Mouse (Mus musculus) hindbrain, embryonic 13.5 days (tissue): Measurements from ENCODE around the gene Slc38a9. TPM values are rescaled to one million over a fixed set of nuclear protein-coding genes. Genes with fewer than 3 reads are reported as not detected.
"Not testable (repeated sequence)": the region's sequence is repeated elsewhere in the genome, so short reads cannot be mapped to it uniquely, and the experiment has no call there.

Experiments
- ATAC-seq: fragments of 200-750 bp; cut with Nextera tagmentation; 2 replicates; pipeline ENCODE4 v1.8.0; 2017; ENCODE audit warnings: moderate TSS enrichment; ENCODE audit not compliant: low FRiP score
- H3K27ac ChIP-seq: fragments of 300-500 bp; sonication (generic); 2 replicates; pipeline ENCODE4 v1.5.1; 2015; ENCODE audit warnings: inconsistent platforms, mild to moderate bottlenecking, moderate library complexity
- H3K27me3 ChIP-seq: fragments of 300-500 bp; sonication (generic); 2 replicates; pipeline ENCODE4 v1.6.1; 2015; ENCODE audit warnings: mild to moderate bottlenecking, inconsistent platforms
- H3K36me3 ChIP-seq: fragments of 300-500 bp; sonication (generic); 2 replicates; pipeline ENCODE4 v1.6.1; 2015; ENCODE audit warnings: mild to moderate bottlenecking, inconsistent platforms
- H3K4me1 ChIP-seq: fragments of 300-500 bp; sonication (generic); replicated peaks from 2 replicates; pipeline ENCODE4 v1.6.1; 2015; ENCODE audit warnings: inconsistent platforms
- H3K4me2 ChIP-seq: fragments of 300-500 bp; sonication (generic); 2 replicates; pipeline ENCODE4 v1.6.1; 2015; ENCODE audit warnings: inconsistent platforms, mild to moderate bottlenecking, moderate library complexity
- H3K4me3 ChIP-seq: fragments of 300-500 bp; sonication (generic); 2 replicates; pipeline ENCODE4 v1.5.1; 2015; ENCODE audit warnings: mild to moderate bottlenecking, inconsistent platforms
- H3K9ac ChIP-seq: fragments of 300-500 bp; sonication (generic); 2 replicates; pipeline ENCODE4 v1.6.1; 2015; ENCODE audit warnings: mild to moderate bottlenecking, inconsistent platforms
- H3K9me3 ChIP-seq: fragments of 300-500 bp; sonication (generic); 2 replicates; pipeline ENCODE4 v1.6.1; 2016; ENCODE audit warnings: inconsistent platforms
- WGBS: fragments of 180-500 bp; shearing (Covaris S2); methylation state at CpG from one replicate; pipeline ENCODE4 v1.1.7; 2015; 5-methylcytosine and 5-hydroxymethylcytosine counted together
- polyA plus RNA-seq: library from polyadenylated mRNA; unstranded; fragments of >200 nt; fragmentation: Nextera tagmentation; extraction: Ambion mirVana; gene quantifications from 2 replicates; pipeline ENCODE4 v1.2.1, GENCODE M21; 2015

Gene Slc38a9
- polyA plus RNA-seq, 1 experiment from 2014 or later = 26.6 TPM

DNA sequence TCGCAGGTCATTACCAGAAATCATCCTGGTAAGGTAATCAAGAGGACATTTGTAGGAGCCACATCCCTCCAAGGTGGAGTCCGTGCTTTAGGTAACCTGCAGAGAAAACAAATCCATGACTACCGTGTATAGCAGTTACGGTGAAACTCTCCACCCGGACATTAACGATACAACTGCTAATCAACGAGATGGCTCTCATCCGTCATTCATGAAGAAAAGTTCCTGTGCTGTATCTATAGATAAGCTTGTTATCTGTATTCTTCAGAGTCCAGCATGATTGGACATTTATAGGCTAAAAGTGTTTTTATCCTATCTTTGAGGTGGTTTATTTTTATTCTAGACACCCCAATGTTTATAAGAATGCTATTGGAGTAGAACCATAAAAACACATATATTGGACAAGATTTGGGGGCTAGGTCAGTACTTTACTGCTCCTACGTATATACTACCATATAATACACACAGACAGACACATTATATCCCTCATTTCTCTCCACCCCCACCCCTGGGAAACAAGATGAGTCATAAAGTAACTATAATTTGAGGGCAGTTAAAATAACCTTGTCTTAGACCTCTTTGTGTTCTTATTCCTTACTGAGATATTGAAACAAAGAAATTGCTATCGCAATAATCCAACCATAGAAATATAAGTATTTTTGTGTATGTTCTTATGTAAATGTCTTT is 32.5 kb downstream of the Slc38a9 start:
- H3K27ac ChIP-seq = no peak overlapping the region
- H3K4me3 ChIP-seq = no peak overlapping the region
- H3K4me2 ChIP-seq = no peak overlapping the region
- H3K9ac ChIP-seq = no peak overlapping the region
- 93% methylated on average over 10 of the region's 10 CpGs for WGBS
- no peaks in the 10 kb centered on the region for H3K9me3 ChIP-seq
- no peaks in the 10 kb centered on the region for H3K4me1 ChIP-seq
- peaks cover 24% of the 10 kb centered on the region for H3K36me3 ChIP-seq
- no peak for ATAC-seq
- H3K27me3 ChIP-seq = no peaks in the 10 kb centered on the region

DNA sequence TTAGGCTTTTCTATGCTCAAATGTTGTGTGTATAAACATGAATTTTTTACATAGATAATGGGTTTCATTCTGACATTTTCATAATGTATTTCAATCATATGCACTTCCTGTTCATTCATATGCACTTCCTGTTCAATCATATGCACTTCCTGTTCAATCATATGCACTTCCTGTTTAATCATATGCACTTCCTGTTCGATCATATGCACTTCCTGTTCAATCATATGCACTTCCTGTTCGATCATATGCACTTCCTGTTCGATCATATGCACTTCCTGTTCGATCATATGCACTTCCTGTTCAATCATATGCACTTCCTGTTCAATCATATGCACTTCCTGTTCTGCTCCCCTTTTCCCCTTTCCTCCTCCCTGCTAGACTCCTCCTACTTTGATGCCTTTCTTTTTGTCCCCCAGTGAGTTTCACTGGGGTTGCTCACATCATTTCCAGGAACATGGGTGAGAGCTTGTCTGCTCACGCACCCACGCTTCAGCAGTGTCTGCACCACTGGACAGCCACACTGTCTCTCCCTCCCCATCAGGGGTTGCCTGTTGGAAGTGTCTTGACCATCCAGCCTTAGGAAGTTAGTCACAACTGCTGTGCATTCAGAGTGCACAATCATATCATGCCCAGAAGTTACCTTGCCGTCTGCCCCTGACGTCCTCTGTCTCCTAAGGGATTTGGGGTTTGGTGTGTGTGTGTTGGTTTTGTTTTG is 35.1 kb downstream of the Slc38a9 start:
- H3K4me3 ChIP-seq = no peak overlapping the region
- H3K4me2 ChIP-seq = no peak overlapping the region
- H3K36me3 ChIP-seq = peaks cover 42% of the 10 kb centered on the region
- ATAC-seq = peak; percentile 63; the same call in 1 of the 2 replicates
- WGBS = 96% methylated on average over 8 of the region's 8 CpGs
- H3K27ac ChIP-seq = no peak overlapping the region
- no peaks in the 10 kb centered on the region for H3K27me3 ChIP-seq
- H3K9ac ChIP-seq = no peak overlapping the region
- H3K9me3 ChIP-seq = no peaks in the 10 kb centered on the region
- H3K4me1 ChIP-seq = no peaks in the 10 kb centered on the region

DNA sequence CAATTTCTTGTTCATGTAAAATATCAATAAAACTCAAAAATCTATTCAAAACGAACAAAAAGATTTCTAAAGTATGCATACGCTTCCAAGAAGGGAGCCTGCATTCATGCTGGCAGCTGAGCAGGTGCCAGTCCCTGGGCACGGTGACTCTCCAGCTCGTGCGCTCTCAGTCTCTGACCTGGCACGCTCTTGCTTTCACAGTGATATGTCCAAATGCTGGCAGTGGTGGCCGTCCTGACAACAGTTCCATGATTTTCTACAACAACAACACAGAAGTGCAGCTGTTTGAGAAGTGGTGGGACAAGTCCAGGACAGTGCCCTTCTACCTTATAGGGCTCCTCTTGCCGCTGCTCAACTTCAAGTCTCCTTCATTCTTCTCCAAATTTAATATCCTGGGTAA is 40.7 kb downstream of the Slc38a9 start:
- Histone ChIP-seq H3K4me1 (no peaks in the 10 kb centered on the region), H3K36me3 (peaks cover 57% of the 10 kb centered on the region), H3K4me2 (no peak overlapping the region), H3K9ac (no peak overlapping the region), H3K27ac (no peak overlapping the region), H3K27me3 (no peaks in the 10 kb centered on the region), H3K4me3 (no peak overlapping the region), H3K9me3 (no peaks in the 10 kb centered on the region)
- 90% methylated on average over 8 of the region's 8 CpGs for WGBS
- ATAC-seq = no peak

DNA sequence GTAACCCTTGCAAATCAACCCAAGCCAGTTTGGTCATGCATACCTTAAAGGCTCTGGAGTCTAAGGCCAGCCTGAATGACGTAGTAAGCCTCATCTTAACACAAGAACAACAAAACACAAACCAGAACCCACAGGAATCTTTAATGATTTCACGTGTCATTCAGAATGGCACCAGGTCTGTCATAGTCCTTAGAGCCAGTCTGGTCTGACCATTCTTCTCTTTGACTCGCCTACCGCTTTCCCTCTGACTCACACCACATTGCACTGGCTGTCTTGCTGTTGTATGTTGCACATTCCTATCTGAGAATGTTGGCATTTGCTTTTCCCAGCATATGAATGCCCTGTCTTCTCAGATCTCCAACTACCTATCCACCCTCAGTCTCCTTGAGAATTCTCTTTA is 45.8 kb downstream of the Slc38a9 start:
- Histone ChIP-seq H3K27me3 (no peaks in the 10 kb centered on the region), H3K4me1 (no peaks in the 10 kb centered on the region), H3K9ac (no peak overlapping the region), H3K4me2 (no peak overlapping the region), H3K9me3 (no peaks in the 10 kb centered on the region), H3K4me3 (no peak overlapping the region), H3K36me3 (peaks cover 40% of the 10 kb centered on the region), H3K27ac (no peak overlapping the region)
- 95% methylated on average over 4 of the region's 4 CpGs for WGBS
- ATAC-seq = no peak

DNA sequence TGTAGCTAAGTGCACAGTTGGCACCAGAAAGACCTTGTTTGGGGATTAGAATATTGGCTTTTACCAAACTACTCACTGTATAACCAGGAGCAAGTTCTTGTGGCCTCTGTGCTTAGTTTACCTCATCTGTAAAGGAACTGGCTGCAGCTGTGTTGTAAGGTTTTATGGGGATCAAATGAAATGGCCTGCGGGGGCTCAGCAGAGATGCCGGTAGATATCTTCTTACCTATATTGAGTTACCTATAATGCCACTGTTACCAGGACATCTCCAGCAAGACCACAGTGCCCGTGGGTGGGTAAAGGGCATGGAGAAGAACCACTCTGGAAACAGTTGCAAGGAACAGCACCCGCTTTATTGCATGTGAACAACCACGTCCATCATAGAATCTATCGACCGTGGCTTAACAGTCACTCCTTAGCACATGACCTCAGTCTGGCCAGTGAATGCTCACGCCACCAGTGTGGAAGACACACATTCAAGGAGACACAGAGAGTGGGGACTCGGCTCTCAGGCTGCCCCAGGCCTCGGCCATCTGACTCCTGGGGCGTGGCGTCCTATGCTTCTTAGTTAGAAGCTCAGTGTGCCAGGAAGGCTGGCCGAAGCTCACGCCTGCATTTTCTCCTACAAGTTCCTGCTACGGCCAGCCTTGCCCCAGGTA is 59.7 kb downstream of the Slc38a9 start:
- peaks cover 25% of the 10 kb centered on the region for H3K36me3 ChIP-seq
- H3K27me3 ChIP-seq = no peaks in the 10 kb centered on the region
- H3K27ac ChIP-seq = no peak overlapping the region
- no peak overlapping the region for H3K4me2 ChIP-seq
- no peak overlapping the region for H3K9ac ChIP-seq
- H3K4me1 ChIP-seq = peaks cover 3% of the 10 kb centered on the region; the same call in 1 of the 2 replicates
- no peak overlapping the region for H3K4me3 ChIP-seq
- ATAC-seq = no peak
- WGBS = 95% methylated on average over 15 of the region's 15 CpGs
- no peaks in the 10 kb centered on the region for H3K9me3 ChIP-seq

DNA sequence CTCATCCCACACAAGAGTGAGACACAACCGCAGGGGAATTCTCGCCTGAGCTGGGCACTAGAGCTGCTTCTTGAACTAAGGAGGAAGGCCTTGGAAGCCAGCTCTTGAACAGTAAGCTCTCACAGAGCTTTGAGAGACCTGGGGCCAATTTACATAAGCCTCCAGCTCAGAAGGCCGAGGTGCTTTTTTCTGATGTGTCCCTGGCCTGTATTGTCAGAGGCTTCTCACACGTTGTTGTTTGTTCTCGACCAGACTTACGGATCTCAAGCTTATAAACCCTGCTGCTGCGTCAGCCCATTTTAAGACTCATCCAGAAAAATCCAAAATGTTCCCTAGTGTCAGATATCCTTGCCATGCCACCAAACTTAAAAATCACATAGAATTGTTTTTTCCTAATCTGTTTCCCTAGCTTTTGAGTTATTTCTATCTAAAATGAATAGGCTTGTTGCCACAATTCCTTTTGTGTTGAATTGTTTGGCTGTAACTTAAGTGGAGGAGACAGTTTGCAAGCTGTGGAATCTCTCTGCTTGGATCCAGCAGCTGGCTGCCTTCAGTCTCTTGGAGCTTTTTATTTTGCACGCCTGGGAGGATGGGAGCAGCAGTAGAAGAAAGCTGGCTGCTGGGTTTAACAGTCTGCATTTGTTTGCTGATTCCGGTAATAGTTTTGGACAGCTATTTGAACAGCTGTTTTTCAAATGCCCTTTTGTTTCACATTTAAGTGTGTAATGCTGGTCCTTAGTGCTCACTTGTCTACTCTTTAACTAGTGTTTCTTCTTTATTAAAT is 61.6 kb downstream of the Slc38a9 start:
- Histone ChIP-seq H3K9me3 (no peaks in the 10 kb centered on the region), H3K4me2 (no peak overlapping the region), H3K9ac (no peak overlapping the region), H3K27me3 (no peaks in the 10 kb centered on the region), H3K4me1 (peaks cover 3% of the 10 kb centered on the region; the same call in 1 of the 2 replicates), H3K27ac (no peak overlapping the region), H3K4me3 (no peak overlapping the region), H3K36me3 (peaks cover 32% of the 10 kb centered on the region)
- 40% methylated on average over 9 of the region's 9 CpGs for WGBS
- ATAC-seq = no peak

DNA sequence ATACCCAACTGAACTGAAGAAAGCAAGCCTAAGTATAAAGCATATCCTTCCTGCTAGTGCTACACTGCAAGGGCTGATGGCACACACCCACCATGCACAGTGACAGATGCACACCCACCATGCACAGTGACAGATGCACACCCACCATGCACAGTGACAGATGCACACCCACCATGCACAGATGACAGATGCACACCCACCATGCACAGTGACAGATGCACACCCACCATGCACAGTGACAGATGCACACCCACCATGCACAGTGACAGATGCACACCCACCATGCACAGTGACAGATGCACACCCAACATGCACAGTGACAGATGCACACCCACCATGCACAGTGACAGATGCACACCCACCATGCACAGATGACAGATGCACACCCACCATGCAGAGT is 63.7 kb downstream of the Slc38a9 start:
- not testable (repeated sequence) for H3K4me1 ChIP-seq, H3K4me2 ChIP-seq, H3K27me3 ChIP-seq, H3K4me3 ChIP-seq, ATAC-seq, H3K9ac ChIP-seq, H3K27ac ChIP-seq, H3K9me3 ChIP-seq
- H3K36me3 ChIP-seq = peaks cover 34% of the 10 kb centered on the region

GRCm38 (mm10) chr13:112726002-112726401 is 65.5 kb downstream of the Slc38a9 start:
- Histone ChIP-seq H3K4me3 (no peak overlapping the region), H3K9ac (no peak overlapping the region), H3K36me3 (peaks cover 30% of the 10 kb centered on the region), H3K4me2 (no peak overlapping the region), H3K9me3 (no peaks in the 10 kb centered on the region), H3K4me1 (peaks cover 3% of the 10 kb centered on the region; the same call in 1 of the 2 replicates), H3K27ac (no peak overlapping the region), H3K27me3 (no peaks in the 10 kb centered on the region)
- ATAC-seq = no peak
- WGBS = 88% methylated on average over 3 of the region's 3 CpGs

- Histone ChIP-seq H3K4me1 (no peaks in the 10 kb centered on the region), H3K27ac (no peak overlapping the region), H3K4me3 (no peak overlapping the region), H3K9me3 (no peaks in the 10 kb centered on the region), H3K27me3 (no peaks in the 10 kb centered on the region), H3K36me3 (peaks cover 40% of the 10 kb centered on the region), H3K9ac (no peak overlapping the region), H3K4me2 (no peak overlapping the region)
- no peak for ATAC-seq
- WGBS = 91% methylated on average over 12 of the region's 12 CpGs
Observed at GRCm38 (mm10) chr13:112733311-112733710, 72.8 kb downstream of the Slc38a9 start.

DNA sequence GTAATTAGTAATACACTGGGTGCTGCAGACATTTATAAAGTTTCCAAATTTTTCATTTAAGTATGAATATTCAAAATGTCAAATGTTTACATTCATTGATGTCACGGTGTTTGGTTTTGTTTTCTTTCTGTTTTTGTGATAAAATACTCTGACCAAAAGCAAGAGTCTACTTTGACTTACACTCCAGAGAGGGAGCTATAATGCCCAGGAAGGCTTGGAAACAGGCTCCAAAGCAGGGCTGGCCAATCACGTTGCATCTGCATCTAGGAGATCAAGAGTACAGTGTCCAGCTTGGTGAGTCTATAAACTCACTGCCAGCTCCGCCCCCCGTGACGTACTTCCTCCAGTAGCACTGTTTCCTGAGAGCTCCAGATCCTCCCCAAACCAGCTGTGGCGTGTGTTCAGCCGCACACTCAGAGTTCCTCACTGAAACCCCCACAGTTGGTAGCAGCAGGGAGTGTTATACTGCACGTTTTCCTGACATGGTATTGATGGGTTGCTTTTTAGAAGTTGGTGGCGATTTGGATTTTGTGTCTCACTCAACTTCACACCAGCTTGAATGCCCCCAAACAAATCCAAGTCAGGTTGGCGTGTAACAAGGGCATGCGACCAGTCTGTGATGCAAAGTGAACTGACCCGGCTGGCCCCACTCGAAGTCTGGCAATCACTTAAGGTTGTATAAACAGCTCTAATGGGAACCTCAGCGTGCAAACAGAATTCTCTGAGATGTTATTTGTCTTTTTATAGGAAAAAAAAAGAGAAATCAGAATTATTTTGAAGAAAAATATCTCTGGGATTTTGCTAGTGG is 74.6 kb downstream of the Slc38a9 start:
- Histone ChIP-seq H3K27me3 (no peaks in the 10 kb centered on the region), H3K27ac (no peak overlapping the region), H3K4me2 (no peak overlapping the region), H3K36me3 (peaks cover 33% of the 10 kb centered on the region), H3K4me1 (no peaks in the 10 kb centered on the region), H3K4me3 (no peak overlapping the region), H3K9ac (no peak overlapping the region), H3K9me3 (no peaks in the 10 kb centered on the region)
- no peak for ATAC-seq
- 77% methylated on average over 14 of the region's 14 CpGs for WGBS

DNA sequence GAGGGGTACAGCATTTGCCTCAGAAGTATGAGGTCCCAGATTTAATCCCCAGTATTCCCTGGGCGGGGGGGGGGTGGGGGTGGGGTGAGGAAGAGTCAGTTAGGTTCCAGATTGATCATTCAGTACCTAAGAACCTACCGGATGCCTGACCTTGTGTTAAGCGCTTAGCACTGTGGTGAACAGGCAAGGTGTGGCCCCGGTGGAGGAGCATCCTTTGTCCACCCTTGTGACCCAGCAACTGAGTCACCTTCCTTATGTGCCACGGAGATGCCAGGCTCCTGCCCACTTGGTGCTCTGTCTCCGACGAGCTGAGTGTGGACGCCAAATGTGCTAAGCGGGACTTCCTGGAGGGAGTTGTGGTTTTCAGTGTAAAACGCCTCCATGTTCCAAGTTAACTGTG is 75.9 kb downstream of the Slc38a9 start:
- no peak overlapping the region for H3K4me2 ChIP-seq
- H3K9me3 ChIP-seq = no peaks in the 10 kb centered on the region
- no peak overlapping the region for H3K9ac ChIP-seq
- peaks cover 25% of the 10 kb centered on the region for H3K36me3 ChIP-seq
- H3K27ac ChIP-seq = no peak overlapping the region
- no peak overlapping the region for H3K4me3 ChIP-seq
- H3K27me3 ChIP-seq = no peaks in the 10 kb centered on the region
- no peak for ATAC-seq
- H3K4me1 ChIP-seq = no peaks in the 10 kb centered on the region
- 91% methylated on average over 10 of the region's 10 CpGs for WGBS
